Mouse (Mus musculus) frontal cortex, adult (tissue): ENCODE measurements around the gene Ppp1r1a.

Experiments
- ATAC-seq: cut with Nextera tagmentation; 2 replicates; pipeline ENCODE4 v1.9.2; 2017; ENCODE audit warnings: mild to moderate bottlenecking, moderate library complexity, mixed read lengths; ENCODE audit not compliant: low TSS enrichment

Ppp1r1a gene

GRCm38 (mm10) chr15:103514914-103515313, 22.9 kb downstream of the Ppp1r1a start:
- no peak for ATAC-seq

- ATAC-seq = peak; percentile 77
Observed at GRCm38 (mm10) chr15:103514119-103514518, 23.7 kb downstream of the Ppp1r1a start.

GRCm38 (mm10) chr15:103513621-103514031, 24.2 kb downstream of the Ppp1r1a start:
- peak; percentile 48 for ATAC-seq

- peak; percentile 69 for ATAC-seq
Observed at GRCm38 (mm10) chr15:103511652-103512051, 26.2 kb downstream of the Ppp1r1a start.

- ATAC-seq = no peak
Observed at GRCm38 (mm10) chr15:103509317-103509716, 28.5 kb downstream of the Ppp1r1a start.

- ATAC-seq = peak; percentile 20; the same call in 1 of the 2 replicates
Observed at GRCm38 (mm10) chr15:103503660-103504059, 34.1 kb downstream of the Ppp1r1a start.

GRCm38 (mm10) chr15:103503251-103503600, 34.6 kb downstream of the Ppp1r1a start:
- ATAC-seq = peak; percentile 40

- ATAC-seq = peak; percentile 76
Observed at GRCm38 (mm10) chr15:103502435-103503250, 35.2 kb downstream of the Ppp1r1a start, which contains the start of gene Pde1b. Pde1b (plus strand) TSS chr15:103503034.

GRCm38 (mm10) chr15:103501186-103501585, 36.6 kb downstream of the Ppp1r1a start:
- ATAC-seq = no peak

GRCm38 (mm10) chr15:103500723-103501122, 37.1 kb downstream of the Ppp1r1a start:
- ATAC-seq = no peak

- no peak for ATAC-seq
Observed at GRCm38 (mm10) chr15:103498157-103498556, 39.6 kb downstream of the Ppp1r1a start.

GRCm38 (mm10) chr15:103496204-103497140, 41.3 kb downstream of the Ppp1r1a start:
- ATAC-seq = no peak

GRCm38 (mm10) chr15:103488336-103488735, 49.5 kb downstream of the Ppp1r1a start:
- no peak for ATAC-seq

- ATAC-seq = no peak
Observed at GRCm38 (mm10) chr15:103486658-103487057, 51.1 kb downstream of the Ppp1r1a start.

- no peak for ATAC-seq
Observed at GRCm38 (mm10) chr15:103485106-103485505, 52.7 kb downstream of the Ppp1r1a start.

GRCm38 (mm10) chr15:103484490-103484889, 53.3 kb downstream of the Ppp1r1a start:
- no peak for ATAC-seq

- ATAC-seq = no peak
Observed at GRCm38 (mm10) chr15:103482488-103482887, 55.3 kb downstream of the Ppp1r1a start.
